Mouse (Mus musculus): Measurements from ENCODE around the gene Chic1.
A peak's percentile ranks its signal among the peaks of the same experiment; 100 is the strongest.

Gene Chic1

DNA sequence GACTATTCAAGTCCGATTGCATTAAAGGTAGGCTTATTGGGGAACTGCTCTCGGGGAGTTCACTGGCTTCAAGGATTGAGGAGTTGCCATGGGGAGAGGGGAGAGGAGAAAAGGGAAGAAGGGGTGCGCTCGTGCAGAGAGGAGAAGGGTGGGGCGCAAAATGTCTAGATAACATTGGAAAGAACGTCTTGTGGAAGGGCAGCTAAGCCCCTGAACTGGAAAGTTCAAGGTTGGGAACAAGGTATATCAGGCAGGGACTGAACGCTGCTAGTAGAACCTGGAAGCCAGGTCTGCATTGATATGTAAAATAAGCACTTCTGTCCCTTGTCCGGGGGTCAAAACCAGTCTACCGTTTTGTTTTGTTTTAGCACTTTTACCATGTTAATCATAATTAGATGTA is 81.7 kb downstream of the Chic1 start:
- DNase-seq: no peak

DNA sequence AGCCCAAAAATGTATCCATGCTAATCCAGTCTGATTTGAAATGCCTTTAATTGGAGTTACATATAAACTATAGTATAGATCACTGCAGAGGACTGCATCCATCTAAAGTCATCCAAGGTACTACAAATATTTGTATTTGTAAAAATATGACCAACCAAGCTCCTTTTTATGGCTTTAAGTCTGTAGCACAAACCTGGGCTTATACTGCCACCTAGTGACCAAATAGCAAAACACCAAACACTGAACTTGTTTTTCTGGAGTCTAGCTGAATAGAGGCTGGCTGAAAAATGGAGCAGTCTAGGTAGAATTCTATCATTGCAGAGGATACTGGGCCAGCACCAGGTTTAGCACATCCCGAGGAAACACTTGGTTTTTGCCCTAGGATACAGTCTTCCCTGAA is 84.5 kb downstream of the Chic1 start:
- DNase-seq: peak; percentile 50 to 52

DNA sequence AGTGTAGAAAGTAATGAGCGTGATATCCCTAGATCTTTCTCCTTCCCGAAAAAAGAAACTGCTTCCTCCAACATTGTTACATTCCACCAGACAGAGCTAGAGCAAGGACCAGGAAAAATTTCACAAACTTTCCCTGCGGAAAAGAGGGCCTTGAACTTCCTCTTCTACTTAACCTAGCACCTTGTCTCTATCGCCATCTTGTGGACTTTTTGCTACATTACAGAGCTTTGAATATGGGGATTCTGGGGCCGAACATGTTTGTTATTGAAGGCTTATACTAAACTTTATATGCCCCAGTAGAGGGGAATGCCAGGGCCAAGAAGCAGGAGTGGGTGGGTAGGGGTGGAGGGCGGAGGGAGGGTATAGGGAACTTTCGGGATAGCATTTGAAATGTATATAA is 87.5 kb downstream of the Chic1 start:
- peak; percentile 51 to 55 for DNase-seq
